23 mouse cellular contexts compared by ENCODE assay signal in genomic region chr14:105817481-105817880, GRCm38 (mm10).
DNase-seq lines count a peak whose midpoint lies in the region; ATAC-seq lines count a peak whose summit lies in the region.
"Had no signal": no experiment of that assay in that cellular context is flagged by ENCODE, and none has a peak within 500 bp of the region (broad histone marks: within the 10 kb centered on the region; RNA-seq: fewer than 3 reads in every experiment).

No protein-coding gene starts in this region.

- 84% methylated on average over 6 of the region's 6 CpGs for WGBS in forebrain, embryonic 12.5 days
- WGBS in forebrain, embryonic 10.5 days: 94% methylated on average over 6 of the region's 6 CpGs
- WGBS in hindbrain, embryonic 16.5 days: 83% methylated on average over 6 of the region's 6 CpGs
- WGBS in hindbrain, embryonic 14.5 days: 85% methylated on average over 6 of the region's 6 CpGs
- 89% methylated on average over 6 of the region's 6 CpGs for WGBS in midbrain, embryonic 16.5 days
- WGBS in midbrain, embryonic 10.5 days: 87% methylated on average over 6 of the region's 6 CpGs

- H3K36me3 ChIP-seq in forebrain, embryonic 12.5 days (replicated peaks): no peaks in the 10 kb centered on the region
- H3K36me3 ChIP-seq in forebrain, embryonic 10.5 days (replicated peaks): no peaks in the 10 kb centered on the region
- H3K36me3 ChIP-seq in hindbrain, embryonic 16.5 days (ENCODE audit: control insufficient read depth, insufficient read depth, low read length): no peaks in the 10 kb centered on the region
- no peaks in the 10 kb centered on the region for H3K36me3 ChIP-seq in hindbrain, embryonic 14.5 days (replicated peaks; ENCODE audit: control insufficient read depth, insufficient read depth)
- H3K36me3 ChIP-seq in midbrain, embryonic 16.5 days (ENCODE audit: control insufficient read depth, insufficient read depth, low read length): no peaks in the 10 kb centered on the region
- no peaks in the 10 kb centered on the region for H3K36me3 ChIP-seq in midbrain, embryonic 10.5 days
- H3K36me3 ChIP-seq: embryonic facial prominence, embryonic 13.5 days; heart, embryonic 12.5 days; hindbrain, embryonic 12.5 days; intestine, embryonic 15.5 days had no signal

- H3K9ac ChIP-seq in forebrain, embryonic 12.5 days: no peak overlapping the region
- H3K9ac ChIP-seq in hindbrain, embryonic 16.5 days (ENCODE audit: low read depth, low read length): no peak overlapping the region
- no peak overlapping the region for H3K9ac ChIP-seq in hindbrain, embryonic 14.5 days
- H3K9ac ChIP-seq in midbrain, embryonic 16.5 days (ENCODE audit: low read depth, low read length): no peak overlapping the region
- H3K9ac ChIP-seq: embryonic facial prominence, embryonic 13.5 days; heart, embryonic 12.5 days; hindbrain, embryonic 12.5 days; intestine, embryonic 15.5 days had no signal

- no peaks in the 10 kb centered on the region for H3K27me3 ChIP-seq in forebrain, embryonic 12.5 days
- H3K27me3 ChIP-seq in forebrain, embryonic 10.5 days (ENCODE audit: poor library complexity, severe bottlenecking): peaks cover 25% of the 10 kb centered on the region
- no peaks in the 10 kb centered on the region for H3K27me3 ChIP-seq in hindbrain, embryonic 16.5 days (replicated peaks; ENCODE audit: control insufficient read depth, insufficient read depth, low read length)
- no peaks in the 10 kb centered on the region for H3K27me3 ChIP-seq in hindbrain, embryonic 14.5 days (ENCODE audit: control insufficient read depth, insufficient read depth, low read length)
- H3K27me3 ChIP-seq in midbrain, embryonic 16.5 days (ENCODE audit: control insufficient read depth, insufficient read depth, low read depth, low read length): no peaks in the 10 kb centered on the region
- 0 out of 2 replicates have a peak, but pooled peaks cover 4% of the 10 kb centered on the region for H3K27me3 ChIP-seq in midbrain, embryonic 10.5 days (ENCODE audit: low read depth, poor library complexity, severe bottlenecking)
- H3K27me3 ChIP-seq: heart, embryonic 12.5 days; hindbrain, embryonic 12.5 days; intestine, embryonic 15.5 days; Patski had no signal

- ATAC-seq in forebrain, embryonic 12.5 days (ENCODE audit: low FRiP score): 0 out of 2 replicates have a peak, but pooled peaks have one; percentile 36
- peak; percentile 34; the same call in 1 of the 2 replicates for ATAC-seq in hindbrain, embryonic 16.5 days
- ATAC-seq in hindbrain, embryonic 14.5 days (ENCODE audit: low FRiP score): no peak
- 0 out of 2 replicates have a peak, but pooled peaks have one; percentile 34 for ATAC-seq in midbrain, embryonic 16.5 days
- ATAC-seq: CD4-positive, CD25-positive, alpha-beta regulatory T cell, adult 4 months; forebrain, embryonic 16.5 days; intestine, embryonic 15.5 days; Patski had no signal

- H3K27ac ChIP-seq in forebrain, embryonic 12.5 days: no peak overlapping the region
- H3K27ac ChIP-seq in forebrain, embryonic 10.5 days: no peak overlapping the region
- H3K27ac ChIP-seq in hindbrain, embryonic 16.5 days (ENCODE audit: low read depth, low read length): no peak overlapping the region
- H3K27ac ChIP-seq in hindbrain, embryonic 14.5 days: no peak overlapping the region
- no peak overlapping the region for H3K27ac ChIP-seq in midbrain, embryonic 16.5 days (ENCODE audit: low read length)
- H3K27ac ChIP-seq in midbrain, embryonic 10.5 days (replicated peaks): no peak overlapping the region
- H3K27ac ChIP-seq: embryonic facial prominence, embryonic 13.5 days; heart, adult 2 months; hindbrain, embryonic 12.5 days; intestine, embryonic 15.5 days had no signal

- H3K4me3 ChIP-seq in forebrain, embryonic 12.5 days (replicated peaks): no peak overlapping the region
- H3K4me3 ChIP-seq in forebrain, embryonic 10.5 days: no peak overlapping the region
- no peak overlapping the region for H3K4me3 ChIP-seq in hindbrain, embryonic 16.5 days (ENCODE audit: low read length)
- no peak overlapping the region for H3K4me3 ChIP-seq in hindbrain, embryonic 14.5 days (replicated peaks; ENCODE audit: low read length)
- H3K4me3 ChIP-seq in midbrain, embryonic 16.5 days (ENCODE audit: low read depth, low read length): no peak overlapping the region
- no peak overlapping the region for H3K4me3 ChIP-seq in midbrain, embryonic 10.5 days
- H3K4me3 ChIP-seq: embryonic facial prominence, embryonic 13.5 days; heart, adult 2 months; heart, embryonic 12.5 days; hindbrain, embryonic 12.5 days; intestine, embryonic 15.5 days had no signal

- H3K4me2 ChIP-seq in forebrain, embryonic 12.5 days: no peak overlapping the region
- no peak overlapping the region for H3K4me2 ChIP-seq in hindbrain, embryonic 16.5 days (ENCODE audit: low read length)
- H3K4me2 ChIP-seq in hindbrain, embryonic 14.5 days (replicated peaks): no peak overlapping the region
- no peak overlapping the region for H3K4me2 ChIP-seq in midbrain, embryonic 16.5 days (ENCODE audit: low read length)
- H3K4me2 ChIP-seq: embryonic facial prominence, embryonic 13.5 days; heart, embryonic 12.5 days; hindbrain, embryonic 12.5 days; intestine, embryonic 15.5 days had no signal

- no peaks in the 10 kb centered on the region for H3K9me3 ChIP-seq in forebrain, embryonic 12.5 days
- H3K9me3 ChIP-seq in forebrain, embryonic 10.5 days: peaks cover 4% of the 10 kb centered on the region; the same call in 1 of the 2 replicates
- no peaks in the 10 kb centered on the region for H3K9me3 ChIP-seq in hindbrain, embryonic 16.5 days (ENCODE audit: control insufficient read depth, low read length)
- no peaks in the 10 kb centered on the region for H3K9me3 ChIP-seq in hindbrain, embryonic 14.5 days (ENCODE audit: control insufficient read depth, low read length)
- no peaks in the 10 kb centered on the region for H3K9me3 ChIP-seq in midbrain, embryonic 16.5 days (replicated peaks; ENCODE audit: control insufficient read depth, low read length, poor library complexity, severe bottlenecking)
- no peaks in the 10 kb centered on the region for H3K9me3 ChIP-seq in midbrain, embryonic 10.5 days (replicated peaks)
- H3K9me3 ChIP-seq: embryonic facial prominence, embryonic 13.5 days; hindbrain, embryonic 12.5 days; intestine, embryonic 15.5 days had no signal

- DNase-seq in forebrain, embryonic 10.5 days (ENCODE audit: extremely low spot score, low spot score): no peak
- no peak for DNase-seq in hindbrain, embryonic 14.5 days (ENCODE audit: low spot score)
- DNase-seq in midbrain, embryonic 10.5 days (ENCODE audit: low spot score): no peak
- no peak for DNase-seq in right cerebral cortex, postnatal 10 days (ENCODE audit: low spot score in 2 of 2)
- DNase-seq: adrenal gland, adult 2 months; adrenal gland, postnatal 25 days; B cell, adult 2 months; cerebellum, adult 18-20 months; cerebellum, adult 9-11 months; cerebellum, postnatal 36 days; gastrocnemius, postnatal 10 days; heart, adult 2 months; heart, postnatal 4 days had no signal

- peaks cover 10% of the 10 kb centered on the region for H3K4me1 ChIP-seq in forebrain, embryonic 12.5 days
- peaks cover 17% of the 10 kb centered on the region for H3K4me1 ChIP-seq in forebrain, embryonic 10.5 days
- H3K4me1 ChIP-seq in hindbrain, embryonic 16.5 days (ENCODE audit: control insufficient read depth, insufficient read depth, low read depth, low read length): peaks cover 4% of the 10 kb centered on the region; the same call in 1 of the 2 replicates
- H3K4me1 ChIP-seq in hindbrain, embryonic 14.5 days (replicated peaks; ENCODE audit: control insufficient read depth, insufficient read depth, low read length): peaks cover 12% of the 10 kb centered on the region; the same call in 1 of the 2 replicates
- H3K4me1 ChIP-seq in midbrain, embryonic 16.5 days (ENCODE audit: control insufficient read depth, insufficient read depth, low read length): peaks cover 8% of the 10 kb centered on the region; the same call in 1 of the 2 replicates
- H3K4me1 ChIP-seq in midbrain, embryonic 10.5 days: peaks cover 14% of the 10 kb centered on the region
- H3K4me1 ChIP-seq: embryonic facial prominence, embryonic 13.5 days; hindbrain, embryonic 12.5 days had no signal
